Mouse (Mus musculus) cerebellum, adult 2 months (tissue): ENCODE results near the gene Slc5a10.

Source experiments
- CTCF ChIP-seq: fragments of 200-500 bp; IDR thresholded peaks from 2 replicates; pipeline ENCODE4 v1.5.1; 2011; ENCODE audit warnings: low read depth, mild to moderate bottlenecking, control low read depth, low read length, moderate library complexity, borderline replicate concordance; ENCODE audit not compliant: insufficient read depth
- POLR2A ChIP-seq: fragments of 200-500 bp; IDR thresholded peaks from 2 replicates; pipeline ENCODE4 v1.6.1; 2011; ENCODE audit warnings: low read length, control low read depth, borderline replicate concordance; ENCODE audit not compliant: insufficient read depth

DNA sequence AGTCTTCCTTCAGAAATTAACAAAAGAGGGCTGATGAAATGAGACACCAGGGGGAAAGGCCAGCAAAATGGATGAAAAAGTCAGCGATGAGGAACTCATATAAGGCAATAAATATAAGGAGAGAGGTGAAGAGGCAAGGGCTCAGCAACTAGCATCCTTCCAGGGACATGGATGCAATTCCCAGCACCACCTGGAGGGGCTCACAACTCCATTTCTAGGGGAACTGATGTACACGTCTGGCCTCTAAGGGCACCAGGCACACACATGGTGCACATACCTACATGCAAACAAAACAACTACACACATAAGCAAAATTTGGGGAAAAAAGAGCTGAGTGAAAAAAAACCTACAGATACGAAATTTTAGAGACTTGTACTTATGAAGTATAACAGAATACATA, 23.8 kb upstream of the Slc5a10 start:
- TF ChIP-seq POLR2A (no peak), CTCF (0 out of 2 replicates have a peak, but pooled peaks have one; percentile 6)
